Mouse (Mus musculus) naive thymus-derived CD4-positive, alpha-beta T cell, adult 2 months (primary cell): ENCODE results near the gene Phactr1.

Source experiments
- DNase-seq: peaks from one replicate; pipeline ENCODE4 v3.0.0-alpha.2; 2011; ENCODE audit warnings: low read depth

The Phactr1 gene

DNA sequence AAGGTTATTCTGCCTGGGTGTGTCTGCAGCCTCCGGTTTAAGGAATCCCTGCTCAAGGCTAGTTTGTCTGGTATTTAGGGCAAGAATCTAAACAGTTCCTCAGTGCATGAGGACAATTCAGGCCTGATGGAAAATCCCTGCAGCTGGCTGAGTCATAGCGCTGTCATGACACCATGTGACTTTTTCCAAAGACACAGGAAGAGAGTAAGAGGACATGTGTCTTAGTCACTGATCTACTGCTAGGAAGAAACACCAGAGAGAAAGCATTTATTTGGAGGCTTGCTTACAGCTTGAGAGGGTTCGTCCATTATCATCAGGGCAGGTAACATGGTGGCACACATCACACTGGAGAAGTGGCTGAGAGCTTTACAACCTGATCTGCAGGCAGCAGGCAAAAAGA lies 352.0 kb downstream of the Phactr1 start:
- no peak for DNase-seq

DNA sequence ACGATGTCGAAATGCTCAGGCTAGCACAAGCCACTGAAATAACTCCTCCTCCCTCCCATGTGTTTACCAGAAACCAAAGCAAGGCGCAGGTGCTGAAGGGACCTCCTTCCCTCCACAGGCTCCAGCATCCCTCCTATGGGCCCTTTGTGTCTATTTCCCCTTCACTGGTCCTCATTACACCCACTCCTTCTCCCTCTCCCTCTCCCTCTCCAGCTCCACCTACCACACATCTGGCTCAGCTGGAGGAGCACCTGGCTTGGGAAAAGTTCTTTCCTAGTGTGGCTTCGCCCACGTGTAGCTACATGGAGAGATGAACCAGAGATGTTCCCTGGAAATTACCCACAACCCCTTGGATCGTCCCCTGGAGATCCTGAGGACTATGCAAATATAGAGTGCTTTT lies 356.1 kb downstream of the Phactr1 start:
- no peak for DNase-seq

DNA sequence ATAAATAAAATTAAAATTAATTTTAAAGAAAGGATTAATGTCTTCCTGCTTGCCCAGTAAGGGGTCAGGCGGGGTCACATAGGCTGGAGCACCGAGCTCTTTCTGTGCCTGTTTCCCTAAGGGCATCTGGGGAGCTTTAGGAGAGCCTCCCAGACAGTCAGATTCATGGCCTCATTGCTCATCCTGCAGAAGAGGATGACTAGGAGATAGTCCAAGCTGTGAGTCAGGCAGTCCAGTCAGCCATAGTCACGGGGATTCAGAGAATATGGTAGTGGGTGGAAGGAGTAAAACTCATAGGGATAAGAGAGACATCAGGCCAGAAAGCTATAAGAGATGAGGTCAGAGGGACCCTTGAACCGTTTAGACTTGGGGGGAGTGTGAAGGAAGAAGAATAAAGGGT lies 362.3 kb downstream of the Phactr1 start:
- DNase-seq = no peak

DNA sequence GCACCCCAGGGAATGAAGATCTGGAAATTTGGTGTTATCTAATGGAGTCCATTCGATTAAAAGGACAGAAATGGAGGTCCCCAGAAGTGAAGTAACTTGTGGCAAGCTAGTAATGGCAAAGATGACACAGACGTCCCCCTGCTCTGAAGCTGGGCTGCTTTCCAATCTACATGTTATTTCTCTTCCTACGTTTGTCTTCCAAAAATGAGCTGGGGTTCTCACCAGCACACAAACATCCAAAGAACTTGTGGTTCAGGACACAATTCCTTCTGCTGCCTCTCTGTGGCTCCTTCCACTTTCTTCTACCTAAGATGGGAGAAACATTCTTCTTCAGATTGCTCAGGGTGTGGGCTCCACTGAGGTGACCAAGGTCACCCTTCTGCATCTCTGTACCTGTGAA lies 368.1 kb downstream of the Phactr1 start:
- no peak for DNase-seq

DNA sequence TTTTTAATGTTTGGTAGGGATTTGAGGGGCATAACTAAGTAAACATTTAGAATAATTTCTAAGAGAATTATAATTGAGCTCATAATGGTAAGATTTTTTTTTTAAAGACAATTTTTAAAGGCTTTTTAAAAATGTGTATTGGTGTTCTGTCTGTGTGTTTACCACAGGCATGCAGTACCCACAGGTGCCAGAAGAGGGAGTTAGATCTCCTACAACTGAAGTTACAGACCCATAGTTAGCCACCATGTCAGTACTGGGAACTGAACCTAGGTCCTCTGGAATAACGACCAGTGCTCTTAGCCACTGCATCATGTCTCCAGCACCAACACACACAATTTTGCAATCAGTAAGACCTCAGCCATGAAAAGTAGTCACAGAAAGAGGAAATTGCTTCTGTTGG lies 372.8 kb downstream of the Phactr1 start:
- no peak for DNase-seq

DNA sequence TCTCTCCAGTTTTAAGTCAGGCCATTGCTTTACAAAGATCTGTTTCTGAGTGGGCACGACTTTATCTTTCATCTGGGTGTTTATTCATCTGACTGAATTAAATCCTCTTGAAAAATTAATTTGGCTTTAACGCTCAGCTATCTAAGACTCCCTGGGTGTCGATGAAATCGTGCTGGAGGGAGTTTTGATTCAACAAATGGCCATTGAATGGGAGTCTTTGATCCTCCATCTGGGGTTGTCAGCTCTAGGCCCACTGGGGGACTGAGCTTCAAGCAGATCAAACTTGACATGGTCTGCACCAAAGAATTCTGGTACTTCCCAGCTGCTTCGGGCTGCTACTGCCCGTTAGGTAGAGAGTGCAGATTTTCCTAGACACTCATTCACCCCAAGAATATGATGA lies 374.7 kb downstream of the Phactr1 start:
- DNase-seq = no peak

DNA sequence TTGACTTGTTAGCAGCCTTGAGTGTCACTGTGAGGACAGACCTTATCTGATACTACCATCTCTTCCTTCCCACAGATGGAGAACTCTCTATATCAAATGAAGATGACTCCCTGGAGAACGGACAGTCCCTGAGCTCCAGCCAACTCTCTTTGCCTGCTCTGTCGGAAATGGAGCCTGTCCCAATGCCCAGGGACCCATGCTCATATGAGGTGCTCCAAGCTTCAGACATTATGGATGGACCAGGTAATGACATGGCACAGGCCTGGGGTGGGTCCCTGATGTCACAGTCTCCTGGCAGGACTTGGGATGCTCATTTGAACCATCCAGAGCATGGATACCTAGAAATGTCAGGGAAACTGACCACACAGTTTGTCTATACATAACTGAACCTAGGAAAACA lies 376.7 kb downstream of the Phactr1 start:
- no peak for DNase-seq

DNA sequence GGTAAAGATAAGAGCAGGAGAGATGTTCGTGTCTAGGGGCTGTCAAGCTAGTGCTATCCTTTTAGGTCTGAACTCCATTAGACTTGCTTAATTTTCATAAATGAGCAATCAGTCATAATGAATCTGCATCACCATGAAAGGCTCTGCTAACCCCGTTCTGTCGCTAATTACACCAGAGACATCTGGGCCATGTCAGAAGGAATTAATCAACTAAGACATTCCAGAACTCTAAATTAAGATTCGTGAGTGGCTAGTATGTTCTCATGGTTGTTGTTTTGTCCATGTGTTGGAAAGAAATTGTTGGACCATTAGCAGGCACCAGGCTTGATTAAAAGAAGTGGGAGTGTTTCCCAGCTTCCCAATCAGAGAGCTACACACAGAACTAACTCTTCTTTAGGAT lies 382.9 kb downstream of the Phactr1 start:
- DNase-seq = no peak

DNA sequence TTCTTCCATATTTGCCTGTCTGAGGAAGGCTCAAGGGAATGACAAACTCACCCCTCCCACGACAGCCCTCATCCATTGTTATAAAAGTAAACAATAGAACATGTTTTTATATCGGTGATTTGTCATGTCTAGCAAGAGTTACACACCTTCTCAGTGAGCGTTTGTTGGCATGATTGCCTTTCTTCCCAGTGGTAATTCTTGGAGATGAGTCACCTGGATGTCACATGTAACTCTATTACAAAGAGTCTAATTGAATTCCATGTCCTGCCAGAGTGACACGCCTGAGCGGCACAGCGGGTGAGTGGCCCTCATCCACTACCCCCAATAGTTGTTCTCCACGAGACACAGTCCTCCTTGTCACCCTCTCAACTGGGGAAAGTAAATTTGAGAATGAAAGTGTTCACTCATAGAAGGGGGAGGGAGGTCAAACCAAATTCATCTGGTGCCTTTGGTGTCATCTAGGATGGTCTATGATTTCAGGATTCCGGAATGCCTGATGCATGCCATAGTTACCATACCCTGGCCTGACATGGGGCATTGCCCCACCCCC lies 388.4 kb downstream of the Phactr1 start:
- DNase-seq = no peak

DNA sequence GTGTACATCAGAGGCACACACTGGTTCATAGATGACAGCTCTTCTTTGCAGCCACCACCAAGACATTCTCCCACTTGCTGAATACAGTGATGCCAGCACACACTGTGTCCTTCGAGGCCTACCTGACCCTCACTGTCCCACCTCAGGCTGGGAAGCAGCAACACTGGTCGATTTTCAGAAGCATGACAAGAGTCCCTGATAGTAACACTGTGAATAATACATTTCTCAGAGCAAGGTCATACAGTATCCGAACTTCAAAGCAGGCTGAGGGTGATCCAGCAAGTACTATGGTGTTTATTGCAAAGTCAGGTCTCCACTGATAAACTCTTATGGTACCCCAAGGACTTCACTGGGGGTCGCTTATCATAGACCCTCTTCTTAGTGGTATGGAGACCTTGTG lies 390.1 kb downstream of the Phactr1 start:
- no peak for DNase-seq

DNA sequence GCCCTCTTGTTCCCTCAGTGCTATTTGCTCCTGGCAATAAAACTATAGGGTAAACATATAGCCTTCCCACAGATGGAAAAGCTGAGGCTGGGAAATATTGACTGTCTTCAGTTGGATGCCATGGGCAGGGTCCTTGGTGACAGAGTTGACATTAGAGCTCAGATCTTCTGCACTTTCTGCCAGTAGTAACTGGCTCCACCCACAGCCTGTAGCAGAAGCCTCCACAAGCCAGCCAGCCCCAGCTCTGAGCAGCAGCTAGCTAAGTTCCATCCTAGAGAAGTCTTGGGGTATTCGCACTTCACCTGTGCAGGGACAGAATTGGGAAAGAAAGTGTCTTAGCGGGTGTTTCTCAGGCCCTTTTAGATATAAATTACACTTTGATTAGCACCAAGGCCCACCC lies 390.5 kb downstream of the Phactr1 start:
- no peak for DNase-seq

DNA sequence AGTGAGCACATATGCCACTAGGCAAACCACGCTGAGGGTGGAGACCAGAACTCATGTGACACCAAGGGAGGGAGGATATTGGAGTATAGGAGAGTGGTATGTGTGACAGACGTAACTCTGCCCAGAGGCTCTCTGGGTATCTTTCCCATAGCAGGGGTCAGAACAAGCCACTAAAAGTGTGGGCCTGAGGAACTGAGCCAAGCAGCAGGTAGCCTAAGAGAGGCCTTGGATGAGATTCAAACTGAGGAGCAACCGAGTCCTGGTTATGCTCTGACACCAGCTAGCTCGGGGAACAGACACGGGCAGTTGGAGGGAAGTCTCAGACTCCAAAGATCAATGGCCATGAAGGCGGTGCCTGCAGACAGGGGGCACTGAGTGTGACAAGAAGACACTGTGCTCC lies 395.0 kb downstream of the Phactr1 start:
- DNase-seq = no peak

DNA sequence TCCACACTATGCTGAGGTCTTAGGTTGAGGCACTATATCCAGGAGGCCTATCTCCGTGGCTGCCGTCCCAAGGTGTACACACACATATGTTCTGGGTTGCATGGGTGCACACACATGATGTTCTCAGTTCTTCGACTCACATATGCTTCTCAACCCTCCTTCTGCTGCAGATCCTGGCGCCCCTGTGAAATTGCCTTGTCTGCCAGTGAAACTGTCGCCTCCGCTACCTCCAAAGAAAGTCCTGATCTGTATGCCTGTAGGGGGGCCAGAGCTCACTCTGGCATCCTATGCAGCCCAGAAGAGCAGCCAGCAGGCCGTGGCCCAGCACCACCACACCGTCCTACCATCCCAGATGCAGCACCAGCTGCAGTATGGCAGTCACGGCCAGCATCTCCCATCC lies 397.1 kb downstream of the Phactr1 start:
- no peak for DNase-seq

DNA sequence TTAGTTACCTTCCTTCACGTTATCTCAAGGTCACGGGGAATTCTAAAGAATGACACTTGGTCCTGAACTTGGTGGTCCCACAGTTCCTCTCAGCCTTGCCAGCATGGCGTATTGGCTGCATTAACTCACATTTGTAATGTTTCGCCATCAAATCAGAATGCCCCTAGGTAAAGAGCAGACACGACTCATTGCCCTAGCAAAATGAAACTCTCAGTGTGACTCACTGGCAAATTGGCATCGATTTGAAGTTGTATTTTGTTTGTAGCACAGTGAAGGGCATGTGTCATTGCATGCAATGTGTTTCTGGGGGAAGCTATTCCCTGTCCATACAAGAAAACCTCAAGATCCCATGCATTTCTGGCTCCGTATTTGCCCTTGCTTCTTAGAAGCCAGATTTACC lies 404.8 kb downstream of the Phactr1 start:
- no peak for DNase-seq

DNA sequence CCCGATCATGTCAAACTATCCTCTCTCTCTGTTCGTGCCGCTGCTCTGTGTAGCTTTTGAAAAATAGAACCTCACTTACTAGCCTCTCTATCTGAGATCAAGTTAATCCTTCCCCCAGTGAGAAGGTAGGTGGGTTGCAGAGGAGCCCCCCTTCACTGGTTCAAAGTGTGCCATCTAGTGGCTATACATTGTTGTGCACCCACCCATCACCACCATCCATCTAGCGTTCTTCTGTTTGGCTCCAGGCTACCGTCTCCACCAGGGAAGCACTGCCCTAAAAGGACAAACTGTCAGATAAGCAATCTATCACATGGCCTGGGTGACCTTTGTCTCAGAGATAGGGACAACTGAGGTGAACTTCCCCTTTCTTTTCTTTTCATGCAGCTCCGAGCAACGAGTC lies 413.9 kb downstream of the Phactr1 start:
- peak; percentile 2 for DNase-seq

DNA sequence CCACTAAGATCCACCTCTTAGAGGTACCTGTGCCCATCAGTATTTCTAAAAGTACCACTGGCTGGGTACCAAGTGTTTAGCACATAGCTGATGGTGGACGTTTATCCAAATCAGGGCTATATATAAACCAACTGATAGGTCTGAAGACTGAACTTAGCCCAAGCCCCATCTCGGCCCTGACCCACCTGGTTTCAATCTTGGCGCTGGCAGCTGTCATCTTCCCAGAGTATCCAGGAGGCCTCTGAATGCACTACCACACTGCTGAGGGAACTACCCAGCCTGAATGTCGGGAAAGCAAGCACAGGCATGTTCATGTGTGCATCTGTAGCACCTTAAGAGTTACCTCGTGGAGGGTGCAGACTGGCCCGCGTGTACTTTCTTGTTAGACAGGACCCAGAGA lies 422.5 kb downstream of the Phactr1 start:
- DNase-seq = no peak

DNA sequence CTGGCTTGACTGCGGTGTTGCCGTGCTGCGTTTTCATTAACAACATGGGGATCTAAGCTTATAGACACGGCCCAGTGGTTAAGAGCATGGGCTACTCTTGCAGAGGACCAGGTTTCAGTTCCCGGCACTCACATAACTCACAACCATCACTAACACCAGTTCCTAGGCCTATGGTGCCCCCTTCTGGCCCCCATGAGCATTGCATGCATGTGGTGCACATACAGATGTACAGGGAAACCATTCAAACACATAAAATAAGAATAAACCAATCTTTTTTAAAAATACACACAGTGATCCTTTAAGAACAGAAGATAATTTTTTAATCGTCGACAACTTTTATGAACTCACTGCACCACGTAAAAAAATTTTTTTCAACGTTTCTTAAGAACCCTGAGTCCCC lies 424.1 kb downstream of the Phactr1 start:
- no peak for DNase-seq

DNA sequence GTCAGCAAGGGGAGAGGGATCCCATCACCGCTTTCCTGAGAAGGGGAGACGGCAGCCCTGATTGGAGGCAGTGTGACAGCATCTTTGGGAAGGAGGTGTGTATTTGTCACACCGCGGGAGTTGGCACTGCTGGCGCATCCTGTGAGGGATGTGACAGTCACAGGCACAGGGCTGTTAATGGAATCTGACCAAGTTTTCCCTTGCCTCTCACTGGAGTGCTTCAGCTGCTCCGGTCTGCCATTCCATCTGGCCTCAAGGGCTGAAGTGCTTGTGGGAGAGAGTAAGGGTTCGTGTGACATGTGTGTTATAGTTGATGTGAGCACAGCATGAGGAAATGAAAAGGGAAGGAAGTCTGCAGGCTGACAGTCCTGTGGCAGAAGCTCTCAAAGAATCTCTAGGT lies 431.9 kb downstream of the Phactr1 start:
- no peak for DNase-seq

DNA sequence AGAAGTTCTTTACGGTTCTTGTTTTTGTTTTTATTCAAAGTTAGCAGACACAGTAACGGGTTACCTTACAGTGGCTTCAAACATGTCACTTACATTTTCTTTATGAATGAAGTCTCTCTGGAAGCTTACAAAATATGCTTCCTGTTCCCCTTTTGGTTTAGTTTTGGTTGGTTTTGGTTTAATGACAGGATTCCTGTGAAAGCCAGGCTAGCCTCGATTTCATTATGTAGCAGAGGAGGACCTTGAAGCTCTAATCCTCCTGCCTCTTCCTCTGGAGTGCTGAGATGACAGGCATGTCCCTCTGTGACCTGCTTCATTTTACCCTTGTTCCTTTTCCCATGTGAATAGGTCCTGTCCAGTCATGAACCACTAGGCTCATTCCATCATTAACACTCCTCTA lies 432.3 kb downstream of the Phactr1 start:
- no peak for DNase-seq

DNA sequence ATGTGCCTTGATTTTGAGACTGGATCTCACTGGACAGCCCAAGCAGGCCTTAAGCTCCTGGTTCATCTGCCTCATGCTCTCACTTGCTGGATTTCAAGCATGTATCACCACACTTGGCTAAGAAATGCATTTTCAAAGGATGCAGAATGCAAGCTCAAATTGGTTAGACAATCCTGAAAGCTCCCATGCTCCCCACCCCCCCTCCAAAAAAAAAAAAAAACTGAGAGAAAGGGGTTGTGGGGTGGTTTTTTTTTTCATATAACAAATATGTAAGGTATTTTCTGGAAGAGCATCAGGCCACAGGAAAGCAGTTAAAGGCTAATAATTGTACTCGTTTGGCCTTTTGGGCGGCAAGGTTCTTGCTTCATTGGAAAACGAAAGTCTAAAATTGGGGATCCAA lies 432.7 kb downstream of the Phactr1 start:
- no peak for DNase-seq

DNA sequence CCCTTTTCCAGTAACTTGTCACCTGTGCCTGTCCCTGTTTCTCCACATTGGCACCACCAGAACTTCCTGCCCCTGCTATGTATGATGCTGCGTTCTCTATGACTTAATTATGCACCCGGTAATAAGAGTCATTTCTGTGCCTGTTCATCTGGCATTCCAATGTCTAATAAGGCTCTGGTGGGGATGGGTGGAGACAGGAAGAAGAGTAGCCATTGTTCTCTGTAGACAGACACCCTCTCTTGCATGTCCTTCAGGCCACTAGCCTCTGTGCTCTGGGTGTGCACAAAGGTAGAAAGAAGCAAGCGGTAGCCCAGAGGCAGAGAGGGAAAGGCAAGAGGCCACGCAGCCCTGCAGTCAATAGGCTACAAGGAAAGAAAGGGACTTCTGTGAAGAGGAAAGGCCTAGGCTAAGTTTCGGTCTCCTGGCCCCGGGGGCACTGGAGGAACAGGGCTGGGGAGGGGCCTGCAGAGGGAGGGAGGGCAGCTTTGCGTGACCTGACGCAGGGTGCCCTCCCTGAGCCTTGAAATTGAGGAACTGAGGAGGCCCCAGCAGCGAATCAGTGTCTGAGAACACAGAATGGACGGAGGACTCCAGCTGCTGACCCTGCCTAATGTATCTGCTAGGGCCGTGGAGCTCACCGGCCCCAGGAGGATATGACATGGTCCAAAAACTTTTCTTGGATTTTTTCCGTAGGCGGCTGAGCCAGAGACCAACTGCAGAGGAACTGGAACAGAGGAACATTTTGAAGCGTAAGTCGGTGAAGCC lies 442.1 kb downstream of the Phactr1 start:
- DNase-seq = no peak

DNA sequence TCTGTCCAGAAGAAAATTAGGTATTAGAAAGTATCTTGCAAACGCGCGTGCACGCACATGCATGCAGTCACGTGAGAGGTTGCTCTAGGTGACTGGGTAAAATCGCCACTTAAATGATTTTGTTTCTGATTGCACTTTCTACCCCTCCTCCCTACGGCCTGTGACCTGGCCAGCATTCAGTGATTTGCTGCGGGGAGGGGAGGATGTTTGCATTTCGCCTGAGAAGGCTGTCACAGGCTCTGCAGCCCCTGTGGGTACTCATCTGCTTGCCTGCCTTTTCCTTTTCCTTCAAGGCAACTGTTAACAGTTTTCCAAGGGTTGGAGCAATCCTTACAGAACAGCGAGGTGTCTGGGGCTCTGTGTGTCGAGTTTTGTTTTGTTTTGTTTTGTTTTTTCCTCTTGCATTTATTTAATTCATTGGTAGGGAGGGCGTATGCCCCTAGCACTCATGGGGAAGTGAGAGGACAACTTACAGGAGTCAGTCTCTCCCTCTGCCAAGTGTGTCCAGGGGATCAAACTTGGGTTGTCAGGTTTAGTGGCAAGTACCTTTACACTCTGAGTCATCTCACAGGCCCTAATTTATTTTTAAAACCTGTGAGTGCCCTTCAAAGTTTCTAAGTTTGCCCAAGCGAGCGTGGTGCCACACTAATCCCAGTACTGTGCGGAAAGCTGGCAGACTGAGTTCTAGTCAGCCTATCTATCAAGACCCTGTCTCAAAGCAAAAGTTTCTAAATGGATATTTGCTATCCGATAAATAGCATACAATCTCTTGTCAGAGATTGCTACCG lies 443.7 kb downstream of the Phactr1 start:
- DNase-seq = no peak

DNA sequence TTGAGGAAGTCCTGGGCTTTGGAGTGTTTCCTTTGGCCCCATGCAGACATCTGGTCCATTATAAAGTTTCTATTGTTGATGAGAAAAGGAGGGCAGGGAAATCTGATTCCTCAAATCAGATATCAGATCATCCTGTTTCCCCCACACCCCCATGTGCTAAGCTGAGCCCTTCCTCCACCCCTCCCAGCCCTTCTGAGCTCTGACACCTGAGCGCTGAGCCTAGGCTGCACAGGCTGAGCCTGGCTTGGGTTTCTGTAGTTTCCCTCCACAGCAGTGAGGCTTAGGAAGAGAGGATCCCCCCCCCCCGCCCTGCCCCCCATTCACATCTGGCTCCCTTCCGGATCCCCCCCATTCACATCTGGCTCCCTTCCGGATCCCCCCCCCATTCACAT lies 444.3 kb downstream of the Phactr1 start:
- DNase-seq = no peak

DNA sequence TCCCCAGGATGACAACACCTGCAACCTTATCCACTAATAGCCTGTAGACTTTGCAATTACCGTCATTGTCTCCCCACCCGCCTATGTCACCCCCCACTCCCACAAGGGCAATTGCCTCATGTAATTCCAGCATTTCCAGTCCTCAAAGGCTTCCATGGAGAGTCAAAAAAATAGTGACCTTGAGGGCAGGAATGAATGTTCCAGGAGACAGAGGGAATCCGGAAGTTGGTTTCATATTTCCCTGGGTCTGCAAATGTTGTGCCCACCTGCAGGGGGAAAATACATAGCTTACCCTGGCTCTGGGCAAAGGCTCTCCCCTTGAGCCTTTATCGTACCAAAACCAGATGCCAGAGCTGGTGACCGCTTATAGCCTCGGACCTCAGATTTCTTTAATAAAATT lies 449.7 kb downstream of the Phactr1 start:
- no peak for DNase-seq
